Mouse (Mus musculus): ENCODE measurements at regions not wholly inside any gene's neighbourhood (a gene's known extent, or its start where the extent isn't known, plus 50 kb on each side); places are given as distances from the start of the nearest gene placed in this dataset.

DNA sequence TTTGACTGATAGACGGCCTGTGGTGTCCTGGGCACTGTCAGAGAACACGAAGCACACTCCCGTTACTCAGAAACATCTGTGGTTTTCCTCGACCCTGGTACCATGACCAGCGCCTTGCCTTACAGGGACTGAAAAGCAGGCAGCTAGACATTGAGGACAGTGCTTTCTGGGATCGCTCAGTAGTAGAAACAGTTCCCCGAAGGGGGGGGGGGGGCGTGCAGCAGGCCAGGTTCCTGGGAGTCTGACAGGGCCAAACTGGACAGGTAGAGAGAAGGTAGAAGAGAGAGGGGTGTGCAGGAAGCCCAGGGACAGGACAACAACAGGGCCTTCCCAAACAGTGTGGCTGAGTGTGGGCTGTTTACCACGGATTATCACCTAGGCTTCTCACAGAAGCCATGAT lies 93.5 kb upstream of the Dio3 start:
- no peak for DNase-seq (ENCODE audit: low spot score)

DNA sequence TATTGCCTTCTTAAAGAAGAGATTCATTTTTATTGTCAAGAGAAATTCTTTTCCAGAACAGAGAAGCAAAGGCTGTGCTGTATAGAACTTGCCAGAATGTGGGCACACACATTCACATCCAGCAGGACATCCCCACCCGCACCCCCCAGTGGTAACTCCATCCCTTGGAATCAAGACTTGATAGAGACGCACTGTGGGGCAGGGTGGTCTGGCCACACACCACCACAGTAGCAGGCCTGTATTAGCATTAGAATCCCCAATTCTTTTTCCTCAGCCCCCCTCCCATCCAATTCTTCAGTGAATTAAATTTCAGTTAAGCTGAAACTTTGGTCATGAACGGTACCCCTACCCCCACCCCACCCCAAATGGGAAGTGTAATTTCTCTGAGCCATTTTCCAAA lies 92.5 kb upstream of the Dio3 start:
- no peak for DNase-seq (ENCODE audit: low spot score)

DNA sequence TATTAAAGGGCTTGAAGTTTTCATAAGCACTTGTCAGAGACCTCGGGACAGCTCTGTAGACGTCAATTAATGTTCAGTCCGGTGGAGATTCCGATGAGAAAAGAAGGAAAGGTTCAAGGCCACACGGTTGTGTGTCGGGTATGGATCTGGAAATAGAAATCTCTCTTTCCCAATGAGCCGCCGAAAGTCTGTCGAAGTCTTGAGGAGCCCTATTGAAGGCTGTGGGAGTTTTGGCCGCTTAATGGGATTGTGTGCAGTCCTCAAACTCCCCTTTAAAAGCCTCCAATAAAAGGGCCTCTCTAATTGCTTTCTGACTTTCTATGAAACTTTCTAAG lies 92.0 kb upstream of the Dio3 start:
- DNase-seq (ENCODE audit: low spot score), result no peak

DNA sequence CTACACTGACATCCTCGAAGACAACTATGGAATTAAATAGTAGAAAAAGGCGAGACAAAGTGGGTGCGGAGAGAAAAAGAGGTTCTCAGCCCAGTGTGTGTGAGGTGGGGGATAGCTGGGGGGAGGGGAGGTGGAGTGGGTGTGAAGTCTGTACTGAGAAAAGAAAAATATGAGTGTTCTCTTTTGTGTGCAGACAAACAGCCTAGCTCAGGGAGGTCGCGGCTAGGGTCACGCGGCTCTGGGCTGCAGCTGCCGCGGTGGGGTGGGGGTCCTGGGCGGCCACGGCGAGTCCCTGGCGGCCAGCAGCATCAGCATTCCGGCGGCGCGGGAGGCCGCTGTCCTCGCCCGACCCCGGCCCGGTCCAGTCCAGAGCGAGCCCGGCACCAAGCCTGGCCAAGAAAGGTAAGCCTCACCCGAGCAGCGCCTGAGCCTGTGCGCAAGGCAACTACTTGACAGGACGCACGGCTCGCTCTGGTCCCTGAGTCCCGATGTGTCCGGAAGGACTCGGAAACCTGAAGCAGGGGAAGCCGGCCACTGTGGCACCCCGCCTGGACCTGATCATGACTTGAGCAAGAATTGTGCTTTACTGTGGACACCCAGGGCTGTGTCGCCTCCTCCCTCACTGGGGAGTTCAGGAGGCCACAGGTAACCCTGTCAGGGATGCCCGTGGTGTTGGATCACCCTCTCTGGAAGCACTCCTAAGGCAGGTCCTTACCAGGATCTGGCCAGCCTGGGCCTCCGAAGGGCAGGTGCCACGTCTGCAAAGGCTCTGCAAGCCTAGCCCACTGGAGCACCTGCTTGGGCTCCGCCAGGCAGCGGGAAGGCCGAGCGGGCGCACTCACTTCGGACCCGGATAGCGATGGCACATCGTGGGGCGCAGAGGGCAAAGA lies 91.4 kb upstream of the Dio3 start:
- peak; percentile 72 for DNase-seq (ENCODE audit: low spot score)

DNA sequence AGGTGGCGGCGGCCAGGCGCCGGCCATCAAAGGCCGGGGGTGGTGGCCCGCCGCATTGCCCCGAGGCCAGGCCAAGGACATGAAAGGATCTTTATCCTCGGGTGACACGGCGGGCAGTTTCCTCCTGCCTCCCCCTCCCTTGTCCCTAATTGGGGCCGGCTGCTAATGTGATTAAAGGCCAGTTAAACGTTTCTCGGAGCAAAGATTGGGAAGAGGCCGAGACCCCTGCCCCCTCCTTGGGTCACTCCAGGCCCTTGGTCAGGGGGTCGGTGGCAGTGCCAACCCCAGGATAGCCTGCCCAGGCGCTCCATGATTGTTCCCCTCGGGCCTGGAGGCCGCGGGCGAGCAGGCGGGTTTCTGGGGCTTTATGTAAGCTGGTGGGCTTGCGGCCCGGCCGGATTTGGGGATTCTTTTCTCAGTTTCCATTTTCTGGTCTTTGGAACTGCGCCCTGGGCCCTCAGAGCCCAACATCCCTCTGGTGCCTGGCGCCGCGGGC lies 90.7 kb upstream of the Dio3 start:
- peak; percentile 67 for DNase-seq (ENCODE audit: low spot score)

DNA sequence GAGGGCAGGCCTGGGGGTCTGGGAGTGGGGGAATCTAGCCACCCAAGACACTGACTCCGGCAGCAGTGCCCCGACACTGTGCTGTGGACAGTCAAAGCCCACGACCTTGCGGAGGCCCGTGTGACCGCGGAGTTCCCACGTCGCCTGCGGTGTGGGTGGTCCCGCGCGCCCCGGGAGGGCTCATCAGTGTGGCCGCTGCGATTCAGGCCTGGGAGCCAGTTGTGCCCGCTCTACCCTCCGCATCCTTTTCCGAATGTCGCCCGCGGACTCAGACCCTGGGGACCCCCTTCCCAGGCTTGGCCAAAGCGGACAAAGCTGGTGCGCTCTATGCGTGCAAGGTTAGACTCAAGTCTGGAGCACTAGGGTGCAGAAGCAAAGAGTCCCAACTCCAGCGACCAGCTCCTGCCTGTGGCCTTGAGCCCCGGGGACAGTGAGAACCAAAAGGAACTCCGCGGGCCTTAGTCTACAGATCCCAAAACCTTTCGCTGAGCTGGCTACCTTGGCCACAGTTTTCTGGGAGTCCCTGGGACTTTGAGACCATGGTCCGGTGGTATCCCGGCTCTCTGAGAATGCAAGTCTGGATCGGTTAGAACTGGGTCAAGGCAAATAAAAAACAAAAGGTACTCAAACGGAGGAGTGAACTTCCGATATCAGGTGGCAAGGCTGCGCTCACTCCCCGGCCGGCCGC lies 90.1 kb upstream of the Dio3 start:
- peak; percentile 70 for DNase-seq (ENCODE audit: low spot score)

DNA sequence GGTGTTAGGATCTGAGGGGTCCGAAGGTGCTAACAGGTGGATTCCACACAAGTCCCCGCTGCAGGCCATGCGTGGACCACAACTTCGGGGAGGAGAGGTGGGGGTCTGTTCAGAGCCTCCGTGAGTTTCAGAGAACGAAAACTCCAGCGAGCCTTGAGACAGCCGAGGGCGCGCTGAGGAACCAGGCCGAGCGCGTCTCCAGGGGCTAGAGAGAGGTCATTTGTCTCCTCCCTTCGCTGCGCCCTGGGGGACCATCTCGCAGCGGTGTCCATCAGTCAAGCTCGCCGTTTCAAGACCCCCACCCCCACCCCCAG lies 89.6 kb upstream of the Dio3 start:
- DNase-seq (ENCODE audit: low spot score), result peak; percentile 72

DNA sequence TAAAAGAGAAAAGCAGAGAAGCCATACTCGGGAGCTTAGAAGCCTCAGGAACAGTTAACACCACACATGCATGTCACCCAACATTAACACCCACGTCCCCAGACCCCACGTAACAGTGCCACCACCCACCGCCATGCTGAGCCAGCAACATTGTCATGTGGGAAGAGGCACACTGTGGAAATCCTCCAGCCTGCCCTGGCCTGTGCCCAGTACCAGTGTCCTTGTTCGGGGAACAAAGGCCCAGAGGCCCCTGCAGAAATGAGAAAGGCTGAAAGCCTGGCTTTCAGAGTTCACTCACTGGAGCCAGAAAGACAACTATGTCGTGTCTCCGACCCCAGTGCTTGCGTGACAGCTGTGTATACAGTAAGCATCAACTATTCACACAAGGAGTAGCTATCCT lies 86.7 kb upstream of the Dio3 start:
- DNase-seq (ENCODE audit: low spot score), result no peak

DNA sequence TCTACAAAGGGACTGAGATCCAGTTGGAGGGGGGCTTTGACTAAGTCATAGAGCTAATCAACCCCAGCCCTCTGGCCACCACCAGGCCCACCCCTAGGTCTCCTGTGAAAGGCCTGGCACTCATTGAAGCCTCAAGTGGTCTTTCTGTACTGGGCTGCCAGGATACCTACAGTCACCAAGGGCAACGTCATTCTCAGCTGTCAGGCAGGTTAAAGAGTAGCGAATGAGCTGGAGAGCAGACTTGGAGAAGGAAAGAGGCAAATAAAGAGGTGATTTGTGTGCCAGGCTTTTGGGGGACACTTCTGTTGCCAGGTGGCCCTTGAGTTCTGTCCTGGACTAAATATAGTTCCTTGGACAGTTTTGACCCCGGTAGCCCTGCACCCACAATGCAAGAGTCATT lies 81.5 kb upstream of the Dio3 start:
- DNase-seq (ENCODE audit: low spot score), result no peak

DNA sequence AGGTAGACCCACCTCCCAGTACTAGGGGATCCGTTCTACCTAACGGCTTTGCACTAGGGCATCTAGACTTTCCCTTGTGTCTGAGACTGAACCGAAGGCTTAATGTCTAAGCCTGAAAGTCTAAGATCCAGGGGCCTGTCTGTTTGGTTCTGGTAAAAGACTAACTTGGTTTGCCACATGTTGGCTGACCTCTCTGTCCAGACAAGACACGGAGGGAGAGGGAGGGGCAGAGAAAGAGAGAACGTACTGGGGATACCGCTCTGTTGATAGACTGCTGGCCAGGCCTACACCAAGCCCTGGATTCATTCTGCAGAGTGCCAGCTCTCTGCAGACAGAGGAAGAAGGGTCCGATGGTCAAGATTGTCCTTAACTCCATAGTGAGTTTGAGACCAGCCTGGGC lies 78.4 kb upstream of the Dio3 start:
- DNase-seq (ENCODE audit: low spot score), result no peak

DNA sequence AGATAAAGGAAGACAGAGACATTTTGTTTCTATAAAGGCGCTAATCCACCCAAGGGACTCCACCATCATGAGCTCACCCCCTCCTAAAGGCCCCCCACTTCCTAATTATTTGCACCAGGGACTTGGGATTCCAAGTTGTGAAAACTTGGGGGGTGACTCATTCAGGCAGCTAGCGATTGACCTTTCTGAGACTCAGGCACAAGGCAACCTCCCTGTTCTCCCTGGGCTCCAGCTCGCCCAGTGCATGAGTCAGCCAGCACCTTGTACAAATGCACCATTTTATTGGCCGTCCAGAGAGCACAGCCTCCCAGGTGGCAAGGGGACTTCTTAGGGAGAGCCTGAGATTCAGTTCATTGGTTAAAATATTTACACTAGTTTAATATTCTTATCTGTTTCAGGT lies 78.0 kb upstream of the Dio3 start:
- DNase-seq (ENCODE audit: low spot score), result no peak

DNA sequence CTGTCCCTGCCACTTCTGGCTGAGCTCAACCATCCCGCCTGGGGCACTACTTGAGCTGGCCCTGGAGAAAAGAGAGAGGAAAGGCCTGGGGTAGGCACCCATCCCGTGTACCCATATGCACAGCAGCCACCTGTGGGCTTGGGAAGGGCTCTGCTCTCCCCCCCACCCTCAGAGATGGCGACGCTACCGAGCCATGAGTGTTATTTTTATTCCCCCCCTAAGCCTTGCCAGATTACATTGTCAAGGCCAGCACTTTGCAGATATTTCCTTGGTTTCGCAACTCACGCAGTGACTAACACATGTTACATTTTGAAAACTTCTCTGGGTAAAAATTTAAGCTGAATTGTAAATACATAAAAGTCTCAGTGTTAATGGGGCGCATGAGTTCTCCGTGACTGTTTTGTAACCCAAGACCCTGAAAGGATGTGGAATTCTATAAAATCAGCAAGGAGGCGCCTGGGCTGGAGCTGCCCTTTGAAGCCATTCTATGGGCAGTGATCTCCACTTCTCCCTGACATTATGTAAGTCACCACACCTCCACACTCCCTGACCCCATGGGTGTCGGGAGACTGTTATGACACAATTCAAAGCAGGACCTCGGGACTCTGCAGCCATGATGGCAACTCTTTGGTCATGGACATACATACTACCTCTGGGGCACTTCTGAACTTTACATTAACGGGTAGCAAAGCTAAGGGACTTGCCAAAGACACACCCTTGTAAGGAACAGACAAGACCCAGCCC lies 75.4 kb upstream of the Dio3 start:
- DNase-seq (ENCODE audit: low spot score), result no peak

DNA sequence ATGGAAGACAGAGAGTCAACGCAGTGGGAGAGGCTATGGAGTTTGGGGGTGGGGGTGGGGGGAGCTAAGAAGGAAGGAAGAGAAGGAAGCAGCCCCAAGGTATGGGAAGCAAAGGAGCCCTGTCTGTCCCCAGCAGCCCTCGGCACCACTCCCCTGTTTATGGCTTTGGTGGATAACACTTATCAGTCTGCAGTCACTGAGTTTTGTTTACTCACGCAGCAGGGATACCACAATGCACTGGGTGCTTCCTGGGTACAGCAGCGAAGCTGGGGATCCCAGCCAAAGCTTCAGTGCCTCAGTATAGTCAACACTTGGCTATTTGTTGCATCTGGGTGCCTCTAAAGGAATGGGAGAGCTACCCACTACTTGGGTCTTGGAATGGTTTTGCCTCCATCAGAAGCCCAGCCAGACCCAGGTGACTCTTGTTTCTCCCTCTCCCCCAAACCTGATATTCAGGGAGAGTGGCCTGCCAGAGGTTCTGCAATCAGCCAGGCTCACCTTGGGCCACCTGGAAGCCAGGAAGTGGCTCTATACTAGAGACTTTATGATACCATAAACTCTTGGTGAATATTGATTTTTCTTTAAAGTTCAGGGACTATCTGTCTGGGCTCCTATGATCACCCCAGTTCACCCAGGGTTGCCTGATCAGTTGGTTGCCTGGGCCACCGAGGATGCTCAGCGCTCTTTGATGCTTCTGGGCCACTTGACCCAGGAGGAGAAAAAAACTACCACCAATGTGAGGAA lies 74.5 kb upstream of the Dio3 start:
- DNase-seq (ENCODE audit: low spot score), result no peak

DNA sequence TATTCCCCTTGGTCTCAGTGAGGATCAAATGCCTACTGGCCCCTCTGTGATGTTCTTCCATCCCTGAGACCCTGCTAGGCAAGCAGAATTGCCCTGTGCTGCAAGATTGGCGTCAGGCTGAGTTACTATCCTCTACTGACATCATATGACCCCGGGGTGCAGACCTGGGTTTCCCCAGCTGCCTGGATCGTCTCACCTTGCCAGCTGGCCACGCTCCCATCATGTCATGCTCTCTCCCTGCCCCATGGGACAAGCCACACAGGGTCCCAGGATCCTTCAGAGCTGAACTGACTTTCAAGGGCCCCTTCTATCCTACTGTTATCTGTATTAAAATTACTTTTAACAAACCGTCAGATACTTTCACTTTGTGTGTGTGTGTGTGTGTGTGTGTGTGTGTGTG lies 72.6 kb upstream of the Dio3 start:
- DNase-seq (ENCODE audit: low spot score), result no peak

DNA sequence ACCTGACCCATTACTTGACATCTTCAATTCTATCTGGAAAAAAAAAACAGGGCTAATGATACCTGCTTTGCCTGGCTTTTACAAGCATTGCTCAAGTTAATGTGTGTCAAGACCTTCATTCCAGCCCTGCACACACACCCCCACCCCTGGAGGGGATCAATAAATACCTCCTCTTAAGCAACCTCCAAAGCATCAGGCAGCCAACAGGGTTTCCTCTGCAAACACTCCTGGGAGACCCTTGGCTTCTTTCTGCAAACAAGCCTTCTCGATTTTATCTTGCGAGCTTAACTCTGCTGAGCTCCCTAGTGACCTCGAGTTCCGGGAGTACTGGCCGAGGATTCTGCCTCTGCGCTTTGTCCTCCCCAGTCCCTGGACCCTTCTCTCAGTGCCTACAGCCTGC lies 72.1 kb upstream of the Dio3 start:
- no peak for DNase-seq (ENCODE audit: low spot score)

DNA sequence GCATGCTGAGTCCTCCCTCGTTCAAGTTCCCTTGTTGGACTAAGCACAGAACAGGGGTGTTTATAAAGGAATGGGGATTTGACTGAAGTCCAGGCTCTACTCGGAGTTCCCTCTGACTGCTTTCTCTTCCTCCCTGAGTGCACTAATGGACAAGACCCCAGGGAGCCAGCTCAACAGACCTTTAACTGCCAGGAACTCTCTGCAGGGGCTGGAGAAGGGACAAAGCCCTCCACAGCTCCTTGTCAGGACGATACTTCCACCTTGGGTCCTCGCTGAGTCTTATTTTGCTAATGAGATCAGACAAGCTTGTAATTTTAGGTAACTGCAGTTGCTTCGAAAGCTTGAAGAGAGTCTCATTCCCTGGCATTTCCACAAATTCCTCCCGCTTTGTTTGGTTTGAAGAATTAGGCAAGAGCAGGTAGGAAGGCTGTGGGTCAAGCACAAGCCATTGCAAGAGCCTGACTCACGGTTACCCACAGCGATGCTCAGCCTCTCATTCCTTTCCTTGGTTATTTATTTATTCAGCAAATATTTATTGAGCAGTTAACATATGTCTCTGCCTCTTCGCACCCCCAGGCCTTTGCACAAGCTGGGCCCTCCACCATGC lies 71.5 kb upstream of the Dio3 start:
- peak; percentile 83 for DNase-seq (ENCODE audit: low spot score)

DNA sequence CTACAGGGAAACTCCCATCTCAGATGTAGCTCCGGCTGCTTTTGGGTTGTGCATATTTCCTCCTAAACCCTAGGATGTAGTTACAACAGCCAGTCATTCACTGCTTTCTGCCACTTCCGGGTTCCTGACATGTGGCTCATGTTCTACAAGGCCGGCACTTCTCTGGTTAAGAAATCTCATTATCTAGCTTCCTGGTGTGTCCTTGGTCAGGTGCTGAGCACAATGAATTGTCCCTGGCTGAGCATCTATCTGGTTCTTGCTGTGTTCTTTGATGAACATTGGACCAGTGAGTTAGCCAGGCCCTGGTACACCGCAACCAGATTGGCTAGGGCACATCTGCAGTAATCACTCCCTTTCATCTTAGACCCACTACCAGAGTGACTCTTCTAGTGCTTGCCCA lies 66.2 kb upstream of the Dio3 start:
- no peak for DNase-seq (ENCODE audit: low spot score)

DNA sequence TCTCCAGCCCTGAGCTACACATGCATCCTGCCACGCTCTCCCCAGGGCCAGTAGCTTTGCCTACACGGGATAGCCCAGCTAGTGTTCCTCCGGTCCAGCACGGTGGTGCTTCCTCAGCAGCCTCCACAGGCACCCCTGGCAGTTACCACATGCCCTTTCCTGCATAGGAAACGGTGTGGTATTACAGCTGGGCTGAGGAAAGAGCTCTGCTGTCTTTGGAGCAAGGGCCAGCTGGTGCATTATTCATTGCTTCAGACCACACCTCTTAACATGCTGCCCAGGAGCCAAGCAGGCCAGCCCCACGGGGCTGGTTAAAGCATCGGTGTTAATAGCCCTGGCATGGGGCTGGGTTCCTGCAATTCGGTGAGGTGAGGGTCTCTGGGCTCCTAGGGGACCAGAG lies 64.0 kb upstream of the Dio3 start:
- DNase-seq (ENCODE audit: low spot score), result no peak

DNA sequence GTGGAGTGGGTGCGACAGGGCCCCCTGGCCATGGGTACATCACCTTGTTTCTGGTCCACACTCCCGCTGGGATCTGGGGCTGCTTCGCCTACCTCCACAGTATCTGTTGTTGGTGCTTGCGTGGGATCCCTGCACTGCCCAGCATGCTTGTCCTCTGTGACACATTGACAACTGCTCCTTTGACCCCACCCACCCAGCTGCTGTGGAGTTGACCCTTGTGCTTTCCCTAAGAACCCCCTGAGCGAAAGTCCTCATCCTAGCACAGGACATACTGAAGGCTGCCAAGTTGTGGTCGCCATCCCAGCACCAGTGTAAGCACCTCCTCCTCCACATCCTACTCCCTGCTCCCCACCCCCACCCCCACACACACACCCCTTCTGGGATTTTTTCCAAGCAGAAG lies 63.6 kb upstream of the Dio3 start:
- DNase-seq (ENCODE audit: low spot score), result no peak

DNA sequence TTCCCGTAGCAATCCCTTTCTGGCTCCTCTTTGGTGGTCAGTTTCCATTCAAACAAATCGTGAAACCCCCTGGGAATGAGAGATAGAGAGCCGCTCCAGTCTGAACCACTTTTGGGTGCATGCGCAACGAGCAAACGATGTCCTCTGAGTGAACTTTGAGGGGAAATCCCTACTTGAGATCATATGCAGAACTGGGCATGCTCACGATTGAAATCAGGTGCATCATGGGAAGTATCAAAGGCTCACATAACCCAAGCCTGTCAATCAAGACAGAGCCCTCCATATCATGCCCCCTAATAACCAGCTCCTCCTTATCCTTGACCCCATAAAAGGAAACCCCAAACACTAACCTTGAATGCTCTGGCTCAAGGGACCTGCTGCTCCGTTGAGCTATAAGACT lies 59.1 kb upstream of the Dio3 start:
- no peak for DNase-seq (ENCODE audit: low spot score)

DNA sequence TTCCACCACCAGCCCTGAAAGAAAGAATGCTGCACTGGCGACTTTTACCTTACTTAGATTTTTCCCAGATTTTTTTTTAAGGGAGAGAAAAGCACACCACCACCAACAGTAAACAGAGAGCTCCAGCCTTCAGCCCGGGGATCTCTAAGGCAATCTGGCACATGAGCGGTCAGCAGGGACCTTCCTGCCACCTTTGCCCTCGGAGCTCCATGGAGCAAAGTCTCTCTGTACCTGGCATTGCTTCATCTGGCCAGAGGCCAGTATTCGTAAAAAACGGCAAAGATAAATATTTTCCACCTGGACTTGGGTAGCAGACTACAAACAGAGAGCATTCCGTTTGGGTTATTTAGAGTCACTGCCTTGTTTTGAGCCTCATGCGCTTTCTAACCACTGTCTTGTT lies 58.4 kb upstream of the Dio3 start:
- DNase-seq (ENCODE audit: low spot score), result no peak

DNA sequence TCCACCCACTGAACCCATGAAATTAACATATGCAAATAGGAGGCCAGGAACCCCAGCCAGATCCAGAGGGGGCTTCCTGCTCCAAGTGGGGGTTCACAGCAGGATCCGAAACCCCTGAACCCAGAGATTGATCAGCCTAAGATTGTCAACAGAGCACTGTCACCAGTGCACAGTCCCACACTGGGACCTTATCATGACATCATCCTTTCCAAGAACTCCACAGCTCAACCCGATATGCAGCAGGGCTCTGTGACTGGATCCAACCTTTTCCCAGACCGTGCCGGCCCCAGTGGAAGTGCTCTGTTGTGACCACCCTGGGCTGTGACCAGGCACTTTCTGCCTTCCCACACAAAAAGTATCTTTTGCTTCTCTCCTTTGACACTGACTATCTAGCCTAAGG lies 57.7 kb upstream of the Dio3 start:
- no peak for DNase-seq (ENCODE audit: low spot score)
